Mouse (Mus musculus) central nervous system, embryonic 14 days (tissue): Measurements from ENCODE around the gene Ppbp. TPM values are rescaled to one million over a fixed set of nuclear protein-coding genes. Genes with fewer than 3 reads are reported as not detected.

Experiments
- polyA plus RNA-seq: library from polyadenylated mRNA; depleted of rRNA; stranded (reverse); fragments of >200 nt; gene quantifications from 2 replicates; pipeline ENCODE4 v1.2.3, GENCODE M21; 2012; rRNA removed

Gene Ppbp
- 0.84 and 1.7 TPM in 2 replicates for polyA plus RNA-seq

GRCm38 (mm10) chr5:90768218-90768617 lies at the start of gene Ppbp:
Gene Ppbp, plus strand, starts transcription at chr5:90768518.

GRCm38 (mm10) chr5:90759077-90760065 lies 8.9 kb upstream of the Ppbp start, which contains the start of gene Cxcl5:
Gene Cxcl5, plus strand, starts transcription at chr5:90759360.

GRCm38 (mm10) chr5:90771880-90772653 lies 3.7 kb downstream of the Ppbp start, which contains the start of gene Pf4:
Gene Pf4, plus strand, starts transcription at chr5:90772435.

GRCm38 (mm10) chr5:90785659-90786588 lies 17.6 kb downstream of the Ppbp start, which contains the start of gene Cxcl3:
Gene Cxcl3, plus strand, starts transcription at chr5:90786103.

GRCm38 (mm10) chr5:90794195-90794625 lies 25.9 kb downstream of the Ppbp start, which contains the start of gene Cxcl15:
Gene Cxcl15, plus strand, starts transcription at chr5:90794534.

Other genes with a start within 250 kb of the Ppbp start
- not detected in 2 replicates for gene Afm, start 249.6 kb upstream of the Ppbp start, polyA plus RNA-seq
- gene 5830473C10Rik, start 207.4 kb upstream of the Ppbp start, polyA plus RNA-seq: 0.04 and 0.09 TPM in 2 replicates
- 0.59 and 0.64 TPM in 2 replicates for gene Rassf6, start 127.9 kb upstream of the Ppbp start, polyA plus RNA-seq
- 0.12 and 0.38 TPM in 2 replicates for gene Cxcl5, start 9.2 kb upstream of the Ppbp start, polyA plus RNA-seq
- 27.8 and 29.7 TPM in 2 replicates for gene Pf4, start 3.9 kb downstream of the Ppbp start, polyA plus RNA-seq
- gene Cxcl3, start 17.6 kb downstream of the Ppbp start, polyA plus RNA-seq: 0.09 and 0.70 TPM in 2 replicates
- gene Cxcl15, start 26.0 kb downstream of the Ppbp start, polyA plus RNA-seq: not detected in 2 replicates
- 0.31 and 3.1 TPM in 2 replicates for gene Cxcl1, start 122.7 kb downstream of the Ppbp start, polyA plus RNA-seq
- 0.48 and 1.7 TPM in 2 replicates for gene Cxcl2, start 135.4 kb downstream of the Ppbp start, polyA plus RNA-seq
- gene Mthfd2l, start 162.6 kb downstream of the Ppbp start, polyA plus RNA-seq: 55.4 and 62.2 TPM in 2 replicates